Mouse (Mus musculus) spleen, postnatal 4 days (tissue): ENCODE results near the gene Rec114.

ENCODE experiments used
- DNase-seq, 2 experiments: peaks; one replicate each; pipeline ENCODE4 v3.0.0; 2022; ENCODE audit warnings: low spot score in 2 of 2

The Rec114 gene

GRCm38 (mm10) chr9:58743702-58744248 lies at the start of gene Rec114:
Rec114 (minus strand) TSS chr9:58743964.
- no peak for DNase-seq

- no peak for DNase-seq
Observed at GRCm38 (mm10) chr9:58789476-58789875, 45.7 kb upstream of the Rec114 start.

- DNase-seq = no peak
Observed at GRCm38 (mm10) chr9:58775363-58775762, 31.6 kb upstream of the Rec114 start.

- peak in 1 of 2 experiments; percentile 25 for DNase-seq
Observed at GRCm38 (mm10) chr9:58774761-58775160, 31.0 kb upstream of the Rec114 start.

GRCm38 (mm10) chr9:58769943-58770342 lies 26.2 kb upstream of the Rec114 start:
- no peak for DNase-seq

GRCm38 (mm10) chr9:58766959-58767955 lies 23.5 kb upstream of the Rec114 start:
- no peak for DNase-seq

GRCm38 (mm10) chr9:58764354-58764753 lies 20.6 kb upstream of the Rec114 start:
- DNase-seq = no peak

- DNase-seq = no peak
Observed at GRCm38 (mm10) chr9:58763114-58763513, 19.4 kb upstream of the Rec114 start.

- no peak for DNase-seq
Observed at GRCm38 (mm10) chr9:58762086-58762485, 18.3 kb upstream of the Rec114 start.

- DNase-seq = no peak
Observed at GRCm38 (mm10) chr9:58758754-58759153, 15.0 kb upstream of the Rec114 start.

- no peak for DNase-seq
Observed at GRCm38 (mm10) chr9:58756371-58757132, 12.8 kb upstream of the Rec114 start.

- DNase-seq = no peak
Observed at GRCm38 (mm10) chr9:58753606-58754005, 9.8 kb upstream of the Rec114 start.

- DNase-seq = no peak
Observed at GRCm38 (mm10) chr9:58748142-58748541, 4.4 kb upstream of the Rec114 start.

GRCm38 (mm10) chr9:58747328-58747755 lies 3.6 kb upstream of the Rec114 start:
- no peak for DNase-seq

- DNase-seq = no peak
Observed at GRCm38 (mm10) chr9:58742692-58743091, 1.1 kb downstream of the Rec114 start.

GRCm38 (mm10) chr9:58741369-58741768 lies 2.4 kb downstream of the Rec114 start:
- DNase-seq = no peak

- DNase-seq = no peak
Observed at GRCm38 (mm10) chr9:58739791-58740190, 4.0 kb downstream of the Rec114 start.

GRCm38 (mm10) chr9:58723165-58723564 lies 20.6 kb downstream of the Rec114 start:
- DNase-seq = no peak

- DNase-seq = no peak
Observed at GRCm38 (mm10) chr9:58722151-58722550, 21.6 kb downstream of the Rec114 start.

- no peak for DNase-seq
Observed at GRCm38 (mm10) chr9:58721021-58721420, 22.7 kb downstream of the Rec114 start.

- no peak for DNase-seq
Observed at GRCm38 (mm10) chr9:58720167-58720566, 23.6 kb downstream of the Rec114 start.

- no peak for DNase-seq
Observed at GRCm38 (mm10) chr9:58719471-58719870, 24.3 kb downstream of the Rec114 start.
